Mouse (Mus musculus): ENCODE results near the gene Omd.

GRCm38 (mm10) chr13:49564347-49564746 lies 17.9 kb upstream of the Omd start:
- TF ChIP-seq POLR2A (IDR thresholded peaks at IDR 0.05; ENCODE audit: extremely low read depth, insufficient read depth, low read length) (no peak), CTCF (IDR thresholded peaks at IDR 0.05; ENCODE audit: extremely low read depth, insufficient read depth, low read length) (no peak)
